Mouse (Mus musculus) liver, postnatal 0 days (tissue): ENCODE results near the gene Tmem14c.

Source experiments
- CTCF ChIP-seq: sonication (generic); IDR thresholded peaks from 2 replicates; pipeline ENCODE4 v1.5.1; 2016; ENCODE audit warnings: antibody characterized with exemption, low read depth
- EP300 ChIP-seq: IDR thresholded peaks from 2 replicates; pipeline ENCODE4 v1.6.1; 2016; ENCODE audit warnings: antibody characterized with exemption, low read depth, mild to moderate bottlenecking

GRCm38 (mm10) chr13:41015829-41016634 lies at the start of gene Tmem14c:
- no peak for TF ChIP-seq CTCF
- TF ChIP-seq EP300 = 0 out of 2 replicates have a peak, but pooled peaks have one; percentile 31
